Mouse (Mus musculus) 3134 (cell line): ENCODE results near the gene Lsmem1.
A peak's percentile ranks its signal among the peaks of the same experiment; 100 is the strongest.

Experiments used
- DNase-seq: peaks from one replicate; pipeline ENCODE4 v3.0.0-alpha.2; 2011; ENCODE audit warnings: low spot score; ENCODE audit not compliant: insufficient read length; ENCODE audit errors: extremely low read depth

Gene Lsmem1

GRCm38 (mm10) chr12:40146510-40146909 is 52.8 kb downstream of the Lsmem1 start:
- no peak for DNase-seq

- no peak for DNase-seq
Observed at GRCm38 (mm10) chr12:40140706-40141105, 58.6 kb downstream of the Lsmem1 start.

- no peak for DNase-seq
Observed at GRCm38 (mm10) chr12:40139484-40140245, 59.6 kb downstream of the Lsmem1 start.

- DNase-seq: no peak
Observed at GRCm38 (mm10) chr12:40134529-40134928, 64.8 kb downstream of the Lsmem1 start.

- DNase-seq: peak; percentile 10
Observed at GRCm38 (mm10) chr12:40133573-40134271, 65.6 kb downstream of the Lsmem1 start, which contains the start of gene Scin. Gene Scin (minus strand): TSS chr12:40134228.

- DNase-seq: no peak
Observed at GRCm38 (mm10) chr12:40133194-40133572, 66.1 kb downstream of the Lsmem1 start.
